Mouse (Mus musculus) hindbrain, embryonic 16.5 days (tissue): ENCODE measurements around the gene Icam5. TPM values are rescaled to one million over a fixed set of nuclear protein-coding genes. Genes with fewer than 3 reads are reported as not detected.
"Not testable (repeated sequence)": the region's sequence is repeated elsewhere in the genome, so short reads cannot be mapped to it uniquely, and the experiment has no call there.

ENCODE experiments used
- ATAC-seq: fragments of 200-750 bp; cut with Nextera tagmentation; 2 replicates; pipeline ENCODE4 v1.8.0; 2017; ENCODE audit warnings: moderate TSS enrichment, moderate library complexity
- H3K27ac ChIP-seq: fragments of 300-500 bp; sonication (generic); 2 replicates; pipeline ENCODE4 v1.5.1; 2014; ENCODE audit warnings: low read depth, mild to moderate bottlenecking, control low read depth, low read length, moderate library complexity
- H3K27me3 ChIP-seq: fragments of 300-500 bp; sonication (generic); replicated peaks from 2 replicates; pipeline ENCODE4 v1.6.1; 2014; ENCODE audit warnings: low read length; ENCODE audit not compliant: control insufficient read depth, insufficient read depth
- H3K36me3 ChIP-seq: fragments of 300-500 bp; sonication (generic); 2 replicates; pipeline ENCODE4 v1.6.1; 2014; ENCODE audit warnings: mild to moderate bottlenecking, low read length, moderate library complexity, mixed read lengths; ENCODE audit not compliant: control insufficient read depth, insufficient read depth
- H3K4me1 ChIP-seq: fragments of 300-500 bp; sonication (generic); 2 replicates; pipeline ENCODE4 v1.6.1; 2014; ENCODE audit warnings: low read depth, low read length; ENCODE audit not compliant: control insufficient read depth, insufficient read depth
- H3K4me2 ChIP-seq: fragments of 300-500 bp; sonication (generic); 2 replicates; pipeline ENCODE4 v1.6.1; 2014; ENCODE audit warnings: mild to moderate bottlenecking, low read length, control low read depth, moderate library complexity
- H3K4me3 ChIP-seq: fragments of 300-500 bp; sonication (generic); 2 replicates; pipeline ENCODE4 v1.5.1; 2014; ENCODE audit warnings: mild to moderate bottlenecking, low read length, control low read depth, moderate library complexity
- H3K9ac ChIP-seq: fragments of 300-500 bp; sonication (generic); 2 replicates; pipeline ENCODE4 v1.6.1; 2014; ENCODE audit warnings: low read depth, mild to moderate bottlenecking, control low read depth, low read length, moderate library complexity
- H3K9me3 ChIP-seq: fragments of 300-500 bp; sonication (generic); 2 replicates; pipeline ENCODE4 v1.6.1; 2014; ENCODE audit warnings: mild to moderate bottlenecking, low read length, moderate library complexity; ENCODE audit not compliant: control insufficient read depth
- WGBS: fragments of 180-500 bp; shearing (Covaris S2); extraction: QIAGEN DNeasy Blood & Tissue Kit; methylation state at CpG from one replicate; pipeline ENCODE4 v1.1.7; 2014; 5-methylcytosine and 5-hydroxymethylcytosine counted together
- polyA plus RNA-seq: library from polyadenylated mRNA; unstranded; fragments of >200 nt; fragmentation: Nextera tagmentation; extraction: Ambion mirVana; gene quantifications from 2 replicates; pipeline ENCODE4 v1.2.1, GENCODE M21; 2015

Icam5 gene
- polyA plus RNA-seq, 1 experiment from 2014 or later = 3.2 TPM

- H3K4me3 ChIP-seq = no peak overlapping the region
- 91% methylated on average over 8 of the region's 8 CpGs for WGBS
- no peaks in the 10 kb centered on the region for H3K36me3 ChIP-seq
- no peak overlapping the region for H3K27ac ChIP-seq
- H3K9ac ChIP-seq = no peak overlapping the region
- ATAC-seq = no peak
- peaks cover under 1% of the 10 kb centered on the region; the same call in 1 of the 2 replicates for H3K4me1 ChIP-seq
- H3K9me3 ChIP-seq = no peaks in the 10 kb centered on the region
- H3K4me2 ChIP-seq = no peak overlapping the region
- no peaks in the 10 kb centered on the region for H3K27me3 ChIP-seq
These were observed 34.8 kb upstream of the Icam5 start for GRCm38 (mm10) chr9:20997065-20997464.

GRCm38 (mm10) chr9:20998337-20998736 lies 33.5 kb upstream of the Icam5 start:
- 85% methylated on average over 1 of the region's 1 CpGs for WGBS
- not testable (repeated sequence) for H3K4me1 ChIP-seq, H3K36me3 ChIP-seq, H3K27ac ChIP-seq, ATAC-seq, H3K27me3 ChIP-seq, H3K4me2 ChIP-seq, H3K4me3 ChIP-seq, H3K9me3 ChIP-seq, H3K9ac ChIP-seq

GRCm38 (mm10) chr9:21000811-21001210 lies 31.1 kb upstream of the Icam5 start:
- peaks cover 5% of the 10 kb centered on the region for H3K4me1 ChIP-seq

DNA sequence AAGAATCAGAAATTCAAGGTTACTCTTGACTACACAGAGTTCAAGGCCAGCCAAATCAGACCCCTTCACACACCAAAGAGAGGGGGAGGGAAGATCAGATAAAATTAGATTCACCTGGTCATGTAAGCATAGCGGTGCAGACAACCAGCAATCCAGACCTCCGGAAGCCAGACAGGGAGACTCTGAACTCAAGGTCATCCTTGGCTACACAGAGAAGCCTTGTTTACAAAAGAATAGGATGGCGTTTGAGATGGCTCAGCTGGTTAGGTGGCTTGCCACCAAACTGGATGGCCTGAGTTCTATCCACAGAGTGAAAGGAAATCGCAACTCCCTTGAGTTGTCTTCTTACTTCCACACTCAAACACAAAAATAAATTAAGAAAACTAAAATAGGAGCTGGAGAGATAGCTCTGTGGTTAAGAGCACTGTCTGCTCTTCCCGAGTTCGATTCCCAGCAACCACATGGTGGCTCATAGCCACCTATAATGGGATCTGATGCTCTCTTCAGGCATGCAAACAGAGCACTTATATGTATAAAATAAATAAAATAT lies 30.1 kb upstream of the Icam5 start:
- H3K9ac ChIP-seq = no peak overlapping the region
- peaks cover 11% of the 10 kb centered on the region for H3K36me3 ChIP-seq
- no peak overlapping the region for H3K4me3 ChIP-seq
- H3K27ac ChIP-seq = no peak overlapping the region
- no peak overlapping the region for H3K4me2 ChIP-seq
- WGBS = 79% methylated on average over 6 of the region's 6 CpGs
- no peaks in the 10 kb centered on the region for H3K9me3 ChIP-seq
- H3K4me1 ChIP-seq = peaks cover 5% of the 10 kb centered on the region
- no peaks in the 10 kb centered on the region for H3K27me3 ChIP-seq
- ATAC-seq = no peak

More at GRCm38 (mm10) chr9:21000811-21001210, 31.1 kb upstream of the Icam5 start:
- no peak overlapping the region for H3K9ac ChIP-seq
- no peaks in the 10 kb centered on the region for H3K9me3 ChIP-seq
- no peak for ATAC-seq
- H3K36me3 ChIP-seq = peaks cover 4% of the 10 kb centered on the region
- H3K27ac ChIP-seq = no peak overlapping the region
- no peak overlapping the region for H3K4me2 ChIP-seq
- H3K4me3 ChIP-seq = no peak overlapping the region
- no peaks in the 10 kb centered on the region for H3K27me3 ChIP-seq

DNA sequence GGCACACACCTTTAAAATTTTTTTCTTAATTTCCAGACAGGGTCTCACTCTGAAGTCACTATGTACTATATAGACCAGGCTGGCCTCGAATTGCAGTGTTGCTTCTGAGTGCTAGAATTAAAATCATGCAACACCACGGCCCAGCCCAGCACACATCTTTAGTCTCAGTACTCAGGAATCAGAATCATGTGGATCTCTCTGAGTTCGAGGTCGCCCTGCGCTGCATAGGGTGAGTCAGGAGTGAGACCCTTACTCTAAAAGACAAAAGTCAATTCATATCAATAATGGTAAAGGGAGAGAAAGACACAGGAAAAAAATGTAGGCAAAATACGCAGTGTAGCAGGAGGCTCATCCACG lies 29.6 kb upstream of the Icam5 start:
- ATAC-seq = peak; percentile 41
- Histone ChIP-seq H3K27me3 (no peaks in the 10 kb centered on the region), H3K4me1 (peaks cover 5% of the 10 kb centered on the region), H3K27ac (peak overlapping the region; percentile 86), H3K4me3 (peak overlapping the region; percentile 90), H3K9ac (peak overlapping the region; percentile 89), H3K9me3 (no peaks in the 10 kb centered on the region), H3K4me2 (peak overlapping the region; percentile 81), H3K36me3 (peaks cover 16% of the 10 kb centered on the region)
- 12% methylated on average over 7 of the region's 7 CpGs for WGBS

GRCm38 (mm10) chr9:21002627-21003551 lies 29.0 kb upstream of the Icam5 start, which contains the start of gene Mrpl4:
Mrpl4 (plus strand) TSS chr9:21002738.
- peak; percentile 93 for ATAC-seq
- H3K27ac ChIP-seq = peak within 1 kb of the TSS; percentile 86
- H3K9me3 ChIP-seq = no peaks in the 10 kb centered on the region
- H3K27me3 ChIP-seq = no peaks in the 10 kb centered on the region
- under 1% methylated on average over 62 of the region's 72 CpGs for WGBS
- H3K4me1 ChIP-seq = peaks cover 5% of the 10 kb centered on the region
- H3K9ac ChIP-seq = peak within 1 kb of the TSS; percentile 89
- peak within 1 kb of the TSS; percentile 81 for H3K4me2 ChIP-seq
- H3K4me3 ChIP-seq = peak within 1 kb of the TSS; percentile 90
- peaks cover 22% of the 10 kb centered on the region for H3K36me3 ChIP-seq

- Histone ChIP-seq H3K27ac (no peak overlapping the region), H3K4me3 (no peak overlapping the region), H3K9ac (no peak overlapping the region), H3K4me2 (no peak overlapping the region), H3K27me3 (no peaks in the 10 kb centered on the region), H3K36me3 (peaks cover 32% of the 10 kb centered on the region), H3K9me3 (no peaks in the 10 kb centered on the region), H3K4me1 (peaks cover 2% of the 10 kb centered on the region)
- WGBS = 96% methylated on average over 10 of the region's 10 CpGs
- no peak for ATAC-seq
These were observed 24.4 kb upstream of the Icam5 start for GRCm38 (mm10) chr9:21007313-21007952.

GRCm38 (mm10) chr9:21008007-21008406 lies 23.9 kb upstream of the Icam5 start:
- ATAC-seq = no peak
- 88% methylated on average over 7 of the region's 7 CpGs for WGBS
- Histone ChIP-seq H3K27ac (no peak overlapping the region), H3K27me3 (no peaks in the 10 kb centered on the region), H3K9ac (no peak overlapping the region), H3K4me2 (no peak overlapping the region), H3K4me1 (peaks cover 2% of the 10 kb centered on the region), H3K36me3 (peaks cover 32% of the 10 kb centered on the region), H3K4me3 (no peak overlapping the region), H3K9me3 (no peaks in the 10 kb centered on the region)

- no peak overlapping the region for H3K9ac ChIP-seq
- H3K4me3 ChIP-seq = no peak overlapping the region
- H3K4me2 ChIP-seq = no peak overlapping the region
- no peak for ATAC-seq
- H3K27me3 ChIP-seq = peaks cover 9% of the 10 kb centered on the region
- WGBS = 66% methylated on average over 2 of the region's 2 CpGs
- no peaks in the 10 kb centered on the region for H3K9me3 ChIP-seq
- H3K36me3 ChIP-seq = peaks cover 32% of the 10 kb centered on the region
- H3K4me1 ChIP-seq = no peaks in the 10 kb centered on the region
- H3K27ac ChIP-seq = no peak overlapping the region
These were observed 21.5 kb upstream of the Icam5 start for GRCm38 (mm10) chr9:21010362-21010761.
